Mouse (Mus musculus) cerebellum, adult 2 months (tissue): ENCODE results near the gene Mpp1.

ENCODE experiments used
- CTCF ChIP-seq: fragments of 200-500 bp; IDR thresholded peaks from 2 replicates; pipeline ENCODE4 v1.5.1; 2011; ENCODE audit warnings: low read depth, mild to moderate bottlenecking, control low read depth, low read length, moderate library complexity, borderline replicate concordance; ENCODE audit not compliant: insufficient read depth
- POLR2A ChIP-seq: fragments of 200-500 bp; IDR thresholded peaks from 2 replicates; pipeline ENCODE4 v1.6.1; 2011; ENCODE audit warnings: low read length, control low read depth, borderline replicate concordance; ENCODE audit not compliant: insufficient read depth

DNA sequence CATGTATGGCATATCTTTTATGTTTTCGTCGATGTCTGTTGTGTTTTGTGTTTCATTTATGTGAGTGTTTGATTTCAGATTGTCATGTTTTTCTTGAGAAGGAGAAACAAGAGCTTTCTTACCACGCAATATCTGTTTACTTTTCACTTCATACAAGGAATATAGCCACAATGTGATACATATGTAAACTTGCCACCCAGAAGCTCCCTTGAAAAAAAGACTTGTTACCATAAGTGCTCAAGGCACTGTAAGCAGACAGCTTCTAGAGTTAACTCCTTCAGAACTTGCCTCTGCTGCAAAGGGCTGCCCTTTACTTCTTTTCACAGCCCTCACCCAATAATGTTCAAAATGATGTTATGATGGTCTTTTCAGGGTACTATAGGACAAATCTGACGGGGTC, 17.6 kb upstream of the Mpp1 start:
- no peak for TF ChIP-seq CTCF
- no peak for TF ChIP-seq POLR2A
